Mouse (Mus musculus) ES-CJ7 (cell line): ENCODE measurements at regions not wholly inside any gene's neighbourhood (a gene's known extent, or its start where the extent isn't known, plus 50 kb on each side); places are given as distances from the start of the nearest gene placed in this dataset.
"Not testable (repeated sequence)": the region's sequence is repeated elsewhere in the genome, so short reads cannot be mapped to it uniquely, and the experiment has no call there.

Experiments used
- DNase-seq: peaks from one replicate; pipeline ENCODE4 v3.0.0; 2011; ENCODE audit warnings: low read depth, low spot score

GRCm38 (mm10) chr2:147307488-147308386 lies 54.0 kb upstream of the Pax1 start:
- DNase-seq = peak; percentile 76

GRCm38 (mm10) chr2:147306728-147307127 lies 55.0 kb upstream of the Pax1 start:
- no peak for DNase-seq

GRCm38 (mm10) chr2:147305262-147305661 lies 56.5 kb upstream of the Pax1 start:
- peak; percentile 73 for DNase-seq

- DNase-seq = no peak
These were observed 61.2 kb upstream of the Pax1 start for GRCm38 (mm10) chr2:147300503-147300902.

GRCm38 (mm10) chr2:147299359-147299758 lies 62.4 kb upstream of the Pax1 start:
- peak; percentile 19 for DNase-seq

GRCm38 (mm10) chr2:147298499-147298896 lies 63.2 kb upstream of the Pax1 start:
- no peak for DNase-seq

GRCm38 (mm10) chr2:147297876-147298498 lies 63.7 kb upstream of the Pax1 start:
- DNase-seq = no peak

- not testable (repeated sequence) for DNase-seq
These were observed 66.8 kb upstream of the Pax1 start for GRCm38 (mm10) chr2:147294926-147295325.

- DNase-seq = peak; percentile 76
These were observed 68.4 kb upstream of the Pax1 start for GRCm38 (mm10) chr2:147293294-147293688.

GRCm38 (mm10) chr2:147292387-147293293 lies 69.1 kb upstream of the Pax1 start:
- peak; percentile 95 for DNase-seq

- DNase-seq = no peak
These were observed 78.3 kb upstream of the Pax1 start for GRCm38 (mm10) chr2:147283390-147283789.

- DNase-seq = no peak
These were observed 83.6 kb upstream of the Nkx2-2 start for GRCm38 (mm10) chr2:147277636-147278035.

- DNase-seq = no peak
These were observed 75.1 kb upstream of the Nkx2-2 start for GRCm38 (mm10) chr2:147269171-147269570.

GRCm38 (mm10) chr2:147267901-147268300 lies 73.9 kb upstream of the Nkx2-2 start:
- no peak for DNase-seq

GRCm38 (mm10) chr2:147267257-147267656 lies 73.2 kb upstream of the Nkx2-2 start:
- DNase-seq = no peak

- peak; percentile 66 for DNase-seq
These were observed 62.7 kb upstream of the Nkx2-2 start for GRCm38 (mm10) chr2:147256696-147257095.

GRCm38 (mm10) chr2:147254944-147255343 lies 60.9 kb upstream of the Nkx2-2 start:
- no peak for DNase-seq

- DNase-seq = no peak
These were observed 60.1 kb upstream of the Nkx2-2 start for GRCm38 (mm10) chr2:147254137-147254536.

- no peak for DNase-seq
These were observed 54.0 kb upstream of the Nkx2-2 start for GRCm38 (mm10) chr2:147247981-147248514.

GRCm38 (mm10) chr2:147247238-147247637 lies 53.2 kb upstream of the Nkx2-2 start:
- no peak for DNase-seq

GRCm38 (mm10) chr2:147244406-147244805 lies 50.4 kb upstream of the Nkx2-2 start:
- DNase-seq = no peak
